Mouse (Mus musculus) mouse trophoblast stem cell (cell line): Measurements from ENCODE around the gene Cd40lg.

ENCODE experiments used
- in situ Hi-C, 2 experiments: fragments of 300-500 bp; cut with MseI, MboI; formaldehyde crosslinking; loops; 2 replicates in 1 of 2; 3 replicates in 1 of 2; pipeline ENCODE4 v1.15.1; 2025

The Cd40lg gene

DNA sequence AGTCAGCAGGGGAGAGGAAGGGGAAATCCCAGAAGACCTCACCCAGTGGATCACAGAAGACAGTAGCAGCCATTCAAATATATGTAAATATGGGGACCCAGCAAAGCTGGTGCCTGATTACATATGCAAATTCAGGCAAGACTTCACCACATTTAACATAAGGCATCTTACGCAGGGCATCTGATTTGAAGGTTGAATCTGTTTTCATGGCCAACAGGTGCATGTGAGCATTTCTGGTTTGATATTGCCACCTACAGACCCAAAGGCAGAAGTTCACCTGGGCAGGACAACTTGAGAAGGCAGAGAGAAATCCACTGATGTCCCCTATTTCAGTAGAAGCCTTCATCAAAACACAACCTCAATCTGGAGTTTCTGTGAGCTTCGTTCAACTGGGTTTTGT lies 48.8 kb downstream of the Cd40lg start:
- in situ Hi-C loops: no loop called here

DNA sequence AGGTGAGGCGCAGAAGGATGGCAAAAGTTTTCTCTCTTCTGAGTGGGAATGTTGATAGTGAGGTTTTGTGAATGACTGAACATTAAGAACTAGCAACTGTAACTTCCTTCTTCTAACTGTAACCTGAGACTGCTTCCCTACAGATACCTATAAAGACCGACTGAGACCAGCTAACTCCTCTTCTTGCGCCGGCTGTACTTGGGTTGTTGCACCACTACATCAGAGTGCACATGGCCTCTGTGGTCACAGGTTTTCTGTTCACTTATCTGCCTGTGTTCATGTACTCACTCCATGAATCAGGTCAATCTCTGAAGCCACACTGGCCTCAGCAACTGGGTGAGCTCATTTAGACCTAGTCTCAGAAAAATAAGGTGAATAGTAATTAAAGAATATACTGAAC lies 51.6 kb downstream of the Cd40lg start:
- in situ Hi-C loops: no loop called here
